ENCODE assay signal across 10 mouse cellular contexts in the genomic region with DNA sequence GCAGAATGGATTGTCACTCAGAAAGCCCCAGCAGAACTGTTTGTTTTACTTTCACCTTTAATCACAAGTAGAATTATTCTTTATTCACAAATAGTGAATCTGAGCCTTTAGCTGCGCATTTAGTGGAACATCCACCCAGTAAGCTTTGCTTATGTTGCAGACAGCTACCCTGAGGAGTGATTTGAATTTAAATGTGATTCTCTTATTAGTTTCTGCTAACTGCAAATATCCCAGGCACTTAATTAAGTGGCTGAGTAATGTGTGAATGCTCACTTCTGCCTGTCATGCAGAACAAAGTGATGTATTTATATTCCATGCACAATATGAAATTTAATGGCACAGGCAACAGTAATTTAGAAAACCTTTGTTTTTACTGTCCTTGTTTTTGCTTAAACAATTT.
DNase-seq lines count a peak whose midpoint lies in the region; ATAC-seq and TF ChIP-seq lines count a peak whose summit lies in the region.
"Had no signal": no experiment of that assay in that cellular context is flagged by ENCODE, and none has a peak within 500 bp of the region (broad histone marks: within the 10 kb centered on the region; RNA-seq: fewer than 3 reads in every experiment).

No protein-coding gene starts in this region.

- H3K36me3 ChIP-seq in forebrain, embryonic 13.5 days (ENCODE audit: poor library complexity, severe bottlenecking): no peaks in the 10 kb centered on the region
- H3K36me3 ChIP-seq in limb, embryonic 10.5 days: no peaks in the 10 kb centered on the region

- WGBS in forebrain, embryonic 13.5 days: 6% methylated on average over 1 of the region's 1 CpGs
- 36% methylated on average over 1 of the region's 1 CpGs for WGBS in limb, embryonic 10.5 days

- peak overlapping the region; percentile 3; the same call in 1 of the 2 replicates for H3K4me3 ChIP-seq in layer of hippocampus, adult 2 months
- H3K4me3 ChIP-seq in forebrain, embryonic 13.5 days: 0 out of 2 replicates have a peak overlapping the region, but pooled peaks have one; percentile 0
- H3K4me3 ChIP-seq in limb, embryonic 10.5 days: peak overlapping the region; percentile 17

- H3K27me3 ChIP-seq in forebrain, embryonic 13.5 days: no peaks in the 10 kb centered on the region
- H3K27me3 ChIP-seq in limb, embryonic 10.5 days (ENCODE audit: low read depth, poor library complexity, severe bottlenecking): no peaks in the 10 kb centered on the region

- peaks cover 29% of the 10 kb centered on the region for H3K4me1 ChIP-seq in forebrain, embryonic 13.5 days
- H3K4me1 ChIP-seq in limb, embryonic 10.5 days: peaks cover 24% of the 10 kb centered on the region

- no peak for DNase-seq in layer of hippocampus, adult 2 months (ENCODE audit: low spot score in 2 of 2)
- no peak for DNase-seq in layer of hippocampus, postnatal 36 days
- DNase-seq in limb, embryonic 10.5 days (ENCODE audit: low spot score): no peak
- DNase-seq in retina, postnatal 1 day: peak; percentile 11
- no peak for DNase-seq in adrenal gland, postnatal 14 days
- DNase-seq in right cerebral cortex, adult 18-20 months: no peak
- DNase-seq: kidney, adult 11 months; thymus, postnatal 14 days had no signal

- TF ChIP-seq CTCF in layer of hippocampus, adult 2 months (conservative IDR thresholded peaks at IDR 0.05): no peak

- ATAC-seq in forebrain, embryonic 13.5 days: peak; percentile 44

- 0 out of 2 replicates have a peak overlapping the region, but pooled peaks have one; percentile 10 for H3K9ac ChIP-seq in forebrain, embryonic 13.5 days

- H3K27ac ChIP-seq in layer of hippocampus, adult 2 months: peak overlapping the region; percentile 61
- H3K27ac ChIP-seq in forebrain, embryonic 13.5 days: peak overlapping the region; percentile 84
- H3K27ac ChIP-seq in limb, embryonic 10.5 days: no peak overlapping the region

- H3K4me2 ChIP-seq in forebrain, embryonic 13.5 days: peak overlapping the region; percentile 41
- H3K4me2 ChIP-seq: liver, embryonic 11.5 days had no signal

- no peaks in the 10 kb centered on the region for H3K9me3 ChIP-seq in forebrain, embryonic 13.5 days (replicated peaks)
- no peaks in the 10 kb centered on the region for H3K9me3 ChIP-seq in limb, embryonic 10.5 days (replicated peaks)
